In genomic region chr10:32870691-32871406, GRCm38 (mm10) we compare ENCODE assay signal across 15 mouse cellular contexts. TPM values are rescaled to one million over a fixed set of nuclear protein-coding genes. Genes with fewer than 3 reads are reported as not detected.
DNase-seq lines count a peak whose midpoint lies in the region; ATAC-seq and TF ChIP-seq lines count a peak whose summit lies in the region.
"Had no signal": no experiment of that assay in that cellular context is flagged by ENCODE, and none has a peak within 500 bp of the region (broad histone marks: within the 10 kb centered on the region; RNA-seq: fewer than 3 reads in every experiment).

No protein-coding gene starts in this region.

- intact Hi-C loops in left cerebral cortex, postnatal 4 days (cut with DNase I): no loop called here
- intact Hi-C loops in gastrocnemius, postnatal 36 days (cut with DNase I): no loop called here
- intact Hi-C loops in gastrocnemius, adult 2 months (cut with DNase I): no loop called here

- no peak overlapping the region for H3K27ac ChIP-seq in forebrain, embryonic 11.5 days (ENCODE audit: low read depth, low read length)
- no peak overlapping the region for H3K27ac ChIP-seq in forebrain, embryonic 10.5 days
- H3K27ac ChIP-seq in forebrain, embryonic 13.5 days: peak overlapping the region; percentile 70
- H3K27ac ChIP-seq in gastrocnemius, adult 2 months: no peak overlapping the region
- H3K27ac ChIP-seq: heart, adult 2 months; liver, embryonic 15.5 days had no signal

- ATAC-seq in forebrain, embryonic 11.5 days (replicated peaks; ENCODE audit: low FRiP score): peak; percentile 95
- peak; percentile 92 for ATAC-seq in forebrain, embryonic 13.5 days

- no peaks in the 10 kb centered on the region for H3K27me3 ChIP-seq in forebrain, embryonic 11.5 days (ENCODE audit: control insufficient read depth, insufficient read depth, low read length)
- no peaks in the 10 kb centered on the region for H3K27me3 ChIP-seq in forebrain, embryonic 10.5 days (ENCODE audit: poor library complexity, severe bottlenecking)
- no peaks in the 10 kb centered on the region for H3K27me3 ChIP-seq in forebrain, embryonic 13.5 days
- H3K27me3 ChIP-seq: liver, embryonic 15.5 days had no signal

- no peaks in the 10 kb centered on the region for H3K9me3 ChIP-seq in forebrain, embryonic 11.5 days (ENCODE audit: control insufficient read depth, low read length)
- H3K9me3 ChIP-seq in forebrain, embryonic 10.5 days: no peaks in the 10 kb centered on the region
- no peaks in the 10 kb centered on the region for H3K9me3 ChIP-seq in forebrain, embryonic 13.5 days (replicated peaks)
- H3K9me3 ChIP-seq: liver, embryonic 15.5 days had no signal

- no peaks in the 10 kb centered on the region for H3K4me1 ChIP-seq in forebrain, embryonic 11.5 days (replicated peaks; ENCODE audit: control insufficient read depth, insufficient read depth, low read length)
- H3K4me1 ChIP-seq in forebrain, embryonic 10.5 days: 0 out of 2 replicates have a peak, but pooled peaks cover 3% of the 10 kb centered on the region
- peaks cover 19% of the 10 kb centered on the region for H3K4me1 ChIP-seq in forebrain, embryonic 13.5 days
- H3K4me1 ChIP-seq: liver, embryonic 15.5 days had no signal

- no peaks in the 10 kb centered on the region for H3K36me3 ChIP-seq in forebrain, embryonic 11.5 days (ENCODE audit: control insufficient read depth, insufficient read depth, low read length)
- no peaks in the 10 kb centered on the region for H3K36me3 ChIP-seq in forebrain, embryonic 10.5 days (replicated peaks)
- no peaks in the 10 kb centered on the region for H3K36me3 ChIP-seq in forebrain, embryonic 13.5 days (ENCODE audit: poor library complexity, severe bottlenecking)
- H3K36me3 ChIP-seq: liver, embryonic 15.5 days had no signal

- no peak overlapping the region for H3K4me2 ChIP-seq in forebrain, embryonic 11.5 days (ENCODE audit: low read depth, low read length, severe bottlenecking)
- H3K4me2 ChIP-seq in forebrain, embryonic 13.5 days: no peak overlapping the region
- H3K4me2 ChIP-seq: liver, embryonic 15.5 days had no signal

- 69% methylated on average over 1 of the region's 1 CpGs for WGBS in forebrain, embryonic 11.5 days
- 77% methylated on average over 1 of the region's 1 CpGs for WGBS in forebrain, embryonic 10.5 days
- 41% methylated on average over 1 of the region's 1 CpGs for WGBS in forebrain, embryonic 13.5 days

- H3K9ac ChIP-seq in forebrain, embryonic 11.5 days (ENCODE audit: low read length): no peak overlapping the region
- H3K9ac ChIP-seq in forebrain, embryonic 13.5 days: no peak overlapping the region
- H3K9ac ChIP-seq: liver, embryonic 15.5 days had no signal

- DNase-seq in forebrain, embryonic 11.5 days (ENCODE audit: low spot score): peak; percentile 56
- DNase-seq in forebrain, embryonic 10.5 days (ENCODE audit: extremely low spot score, low spot score): no peak
- peak; percentile 33 for DNase-seq in left cerebral cortex, postnatal 4 days
- DNase-seq in left cerebral cortex, adult 8-10 months (ENCODE audit: low spot score in 2 of 2): no peak
- DNase-seq in Muller cell, postnatal 12 days (ENCODE audit: inconsistent ontology term): peak; percentile 69
- no peak for DNase-seq in gastrocnemius, postnatal 36 days
- no peak for DNase-seq in gastrocnemius, adult 2 months
- DNase-seq: B cell, adult 2 months; embryo, embryonic 11 days; heart, adult 2 months; kidney, adult 9 months; lung, postnatal 14 days; thymus, adult 18-20 months had no signal

- TF ChIP-seq CTCF in gastrocnemius, adult 2 months (IDR thresholded peaks at IDR 0.05): no peak

- H3K4me3 ChIP-seq in forebrain, embryonic 11.5 days (ENCODE audit: low read depth, low read length): no peak overlapping the region
- no peak overlapping the region for H3K4me3 ChIP-seq in forebrain, embryonic 10.5 days
- no peak overlapping the region for H3K4me3 ChIP-seq in forebrain, embryonic 13.5 days
- no peak overlapping the region for H3K4me3 ChIP-seq in gastrocnemius, adult 2 months
- H3K4me3 ChIP-seq: heart, adult 2 months; liver, embryonic 15.5 days had no signal

RNA-seq across cellular contexts. Expression of gene Nkain2, which starts 19.4 kb away (rescaled TPM):
- polyA plus RNA-seq in forebrain, embryonic 11.5 days (2014; fragmentation: Nextera tagmentation; extraction: Ambion mirVana): 1.9 and 3.3 TPM in 2 replicates
- 0.45 and 1.2 TPM in 2 replicates for polyA plus RNA-seq in forebrain, embryonic 10.5 days (2016; fragmentation: Nextera tagmentation; extraction: Ambion mirVana)
- 10 to 100 TPM; 49.2 to 49.7 TPM for total RNA-seq in left cerebral cortex, postnatal 4 days (2021)
- 10 to 100 TPM; 29.8 to 33.8 (median 31.4) TPM for total RNA-seq in left cerebral cortex, adult 8-10 months (2022)
- 7.1 and 8.2 TPM in 2 replicates for polyA plus RNA-seq in forebrain, embryonic 13.5 days (2015; fragmentation: Nextera tagmentation; extraction: Ambion mirVana)
- under 1 TPM; 0.27 to 0.38 TPM for total RNA-seq in gastrocnemius, postnatal 36 days (2021)
- total RNA-seq in gastrocnemius, adult 2 months (2021): under 1 TPM; 0.22 to 0.26 TPM

Comparison
In these comparisons a context has a peak if more than half of its experiments do, and no peak if none do; other contexts are left out.
1. DNase-seq: peak in forebrain, embryonic 11.5 days (single experiment), left cerebral cortex, postnatal 4 days (single experiment) and Muller cell, postnatal 12 days (single experiment); none in forebrain, embryonic 10.5 days (single experiment), left cerebral cortex, adult 8-10 months (0 of 2), gastrocnemius, postnatal 36 days (0 of 2) and gastrocnemius, adult 2 months (single experiment).
2. RNA of gene Nkain2, which starts 19.4 kb away (total RNA-seq): 49.2 to 49.7 TPM in left cerebral cortex, postnatal 4 days and 29.8 to 33.8 TPM in left cerebral cortex, adult 8-10 months; 0.27 to 0.38 TPM in gastrocnemius, postnatal 36 days and 0.22 to 0.26 TPM in gastrocnemius, adult 2 months; every median in the first group is over 10 times any median in the second.